Mouse (Mus musculus) large intestine, adult 2 months (tissue): ENCODE measurements around the gene Pgbd5. TPM values are rescaled to one million over a fixed set of nuclear protein-coding genes. Genes with fewer than 3 reads are reported as not detected.
A peak's percentile ranks its signal among the peaks of the same experiment; 100 is the strongest.

ENCODE experiments used
- DNase-seq: peaks from one replicate; pipeline ENCODE4 v3.0.0-alpha.2; 2012; ENCODE audit warnings: low read depth, low spot score
- WGBS: fragments of 180-500 bp; shearing (Covaris S2); methylation state at CpG from one replicate; pipeline ENCODE4 v1.1.7; 2018; 5-methylcytosine and 5-hydroxymethylcytosine counted together
- polyA plus RNA-seq: library from polyadenylated mRNA; depleted of rRNA; stranded (reverse); fragments of >200 nt; gene quantifications from 2 replicates; pipeline ENCODE4 v1.2.3, GENCODE M21; 2012

The Pgbd5 gene
- polyA plus RNA-seq, 1 experiment = 4.2 TPM

- WGBS = 67% methylated on average over 7 of the region's 7 CpGs
- no peak for DNase-seq
Measured at GRCm38 (mm10) chr8:124394951-124395350, 44.5 kb downstream of the Pgbd5 start.

- WGBS = 85% methylated on average over 4 of the region's 4 CpGs
- DNase-seq = no peak
Measured at GRCm38 (mm10) chr8:124393927-124394326, 45.5 kb downstream of the Pgbd5 start.

- DNase-seq = no peak
- WGBS = 78% methylated on average over 5 of the region's 5 CpGs
Measured at GRCm38 (mm10) chr8:124393013-124393412, 46.4 kb downstream of the Pgbd5 start.

- DNase-seq = no peak
Measured at GRCm38 (mm10) chr8:124392271-124393012, 47.0 kb downstream of the Pgbd5 start.

GRCm38 (mm10) chr8:124391191-124391590 lies 48.3 kb downstream of the Pgbd5 start:
- WGBS = 72% methylated on average over 7 of the region's 7 CpGs
- no peak for DNase-seq

More at GRCm38 (mm10) chr8:124392271-124393012, 47.0 kb downstream of the Pgbd5 start:
- WGBS = 55% methylated on average over 10 of the region's 10 CpGs

- WGBS = 87% methylated on average over 11 of the region's 11 CpGs
- no peak for DNase-seq
Measured at GRCm38 (mm10) chr8:124389495-124389894, 50.0 kb downstream of the Pgbd5 start.

- DNase-seq = no peak
- WGBS = 69% methylated on average over 23 of the region's 23 CpGs
Measured at GRCm38 (mm10) chr8:124386225-124386899, 53.1 kb downstream of the Pgbd5 start.

GRCm38 (mm10) chr8:124384336-124384735 lies 55.1 kb downstream of the Pgbd5 start:
- 93% methylated on average over 19 of the region's 19 CpGs for WGBS
- no peak for DNase-seq

GRCm38 (mm10) chr8:124382235-124382634 lies 57.2 kb downstream of the Pgbd5 start:
- 61% methylated on average over 10 of the region's 10 CpGs for WGBS
- no peak for DNase-seq

GRCm38 (mm10) chr8:124379289-124379688 lies 60.2 kb downstream of the Pgbd5 start:
- WGBS = 52% methylated on average over 6 of the region's 6 CpGs
- DNase-seq = no peak

- WGBS = 94% methylated on average over 12 of the region's 12 CpGs
- DNase-seq = no peak
Measured at GRCm38 (mm10) chr8:124376406-124376805, 63.1 kb downstream of the Pgbd5 start.

GRCm38 (mm10) chr8:124375727-124376126 lies 63.7 kb downstream of the Pgbd5 start:
- DNase-seq = no peak
- 64% methylated on average over 9 of the region's 9 CpGs for WGBS

- WGBS = 57% methylated on average over 6 of the region's 6 CpGs
- no peak for DNase-seq
Measured at GRCm38 (mm10) chr8:124375168-124375567, 64.3 kb downstream of the Pgbd5 start.

GRCm38 (mm10) chr8:124373753-124374152 lies 65.7 kb downstream of the Pgbd5 start:
- DNase-seq = no peak
- 85% methylated on average over 5 of the region's 5 CpGs for WGBS

GRCm38 (mm10) chr8:124371410-124372123 lies 67.9 kb downstream of the Pgbd5 start:
- DNase-seq = no peak
- 85% methylated on average over 23 of the region's 23 CpGs for WGBS

- 78% methylated on average over 17 of the region's 17 CpGs for WGBS
- no peak for DNase-seq
Measured at GRCm38 (mm10) chr8:124370422-124371183, 68.9 kb downstream of the Pgbd5 start.

- 14% methylated on average over 8 of the region's 8 CpGs for WGBS
- peak; percentile 27 for DNase-seq
Measured at GRCm38 (mm10) chr8:124368213-124368612, 71.2 kb downstream of the Pgbd5 start.

- WGBS = 90% methylated on average over 15 of the region's 15 CpGs
- no peak for DNase-seq
Measured at GRCm38 (mm10) chr8:124363337-124363736, 76.1 kb downstream of the Pgbd5 start.

- 73% methylated on average over 7 of the region's 7 CpGs for WGBS
- no peak for DNase-seq
Measured at GRCm38 (mm10) chr8:124362589-124362988, 76.9 kb downstream of the Pgbd5 start.
